Comparison of ENCODE assay signal across 8 mouse cellular contexts in the genomic region with DNA sequence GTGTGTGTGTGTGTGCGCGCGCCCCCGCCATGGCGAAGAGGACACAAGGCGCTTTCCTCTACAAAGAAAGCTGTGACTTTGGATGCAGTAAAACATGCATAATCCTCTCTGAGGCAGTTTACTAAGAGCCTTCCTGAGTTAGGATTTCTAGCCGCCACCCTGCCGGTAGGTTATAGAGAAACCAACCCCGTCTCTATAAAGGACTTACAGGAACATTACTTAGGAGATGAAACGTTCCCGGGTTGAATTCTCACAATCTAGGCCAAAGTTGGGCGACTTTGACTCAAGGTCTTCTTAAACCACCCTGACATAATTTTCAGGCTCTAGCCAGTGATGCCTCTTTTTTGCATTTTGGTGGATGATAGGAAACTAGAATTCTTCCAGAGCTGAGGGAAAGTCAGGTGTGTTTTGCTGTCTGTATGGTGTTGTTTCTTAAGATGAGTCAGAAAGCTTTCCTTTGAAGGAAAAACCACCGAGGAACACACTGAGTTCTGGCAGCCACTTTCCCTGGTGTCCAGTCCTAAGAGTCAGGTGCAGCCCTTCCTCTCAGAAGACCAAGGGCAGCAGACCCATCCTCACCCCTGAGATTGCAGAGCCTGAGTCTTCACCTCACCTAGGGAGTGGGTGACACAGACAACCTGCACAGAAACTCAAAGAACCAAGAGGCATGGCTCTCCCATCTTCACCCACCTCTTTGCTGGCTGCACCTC. TPM values are rescaled to one million over a fixed set of nuclear protein-coding genes. Genes with fewer than 3 reads are reported as not detected.
DNase-seq lines count a peak whose midpoint lies in the region; ATAC-seq and TF ChIP-seq lines count a peak whose summit lies in the region.

No protein-coding gene starts in this region.

- no peak for TF ChIP-seq POLR2A in cortical plate, adult 2 months (IDR thresholded peaks at IDR 0.05; ENCODE audit: extremely low read depth, insufficient read depth, low read length)
- no peak for TF ChIP-seq POLR2A in myocyte (IDR thresholded peaks at IDR 0.05; ENCODE audit: insufficient read length, low read depth)

- peak overlapping the region; percentile 42; the same call in 1 of the 2 replicates for H3K4me3 ChIP-seq in cortical plate, adult 2 months (ENCODE audit: insufficient read depth, low read length)
- H3K4me3 ChIP-seq in myocyte = peak overlapping the region; percentile 71

- H3ac ChIP-seq in myocyte (ENCODE audit: control insufficient read depth, insufficient read length) = no peak overlapping the region

- peak overlapping the region; percentile 87 for H3K4me2 ChIP-seq in myocyte (ENCODE audit: low read depth)

- TF ChIP-seq CTCF in cortical plate, adult 2 months (IDR thresholded peaks at IDR 0.05; ENCODE audit: extremely low read depth, insufficient read depth, low read length) = no peak

- H3K36me3 ChIP-seq in myocyte (ENCODE audit: control insufficient read depth, insufficient read depth) = no peaks in the 10 kb centered on the region

- no peak for ATAC-seq in granulocyte monocyte progenitor cell, adult 5-6 weeks (replicated peaks; ENCODE audit: poor library complexity, severe bottlenecking)

- H3K27me3 ChIP-seq in myocyte (ENCODE audit: control insufficient read depth, insufficient read depth, insufficient read length) = no peaks in the 10 kb centered on the region

- peaks cover 4% of the 10 kb centered on the region; the same call in 1 of the 2 replicates for H3K4me1 ChIP-seq in cortical plate, adult 2 months (ENCODE audit: control insufficient read depth, insufficient read depth, low read length)

- DNase-seq in kidney, postnatal 14 days = peak; percentile 6
- no peak for DNase-seq in kidney, adult 8-10 months
- DNase-seq in induced T-regulatory cell, adult 2 months (ENCODE audit: low read depth) = peak; percentile 63
- DNase-seq in left cerebral cortex, adult 8-10 months (ENCODE audit: low spot score in 2 of 2) = no peak
- DNase-seq in B cell, adult 2 months = no peak

- H3K79me2 ChIP-seq in myocyte (ENCODE audit: control insufficient read depth, insufficient read depth) = peaks cover 62% of the 10 kb centered on the region

- H3K27ac ChIP-seq in cortical plate, adult 2 months (ENCODE audit: insufficient read depth, low read length) = no peak overlapping the region

TF ChIP-seq in myocyte, 11 proteins besides CTCF, POLR2A, EP300 and RAD21:
- TF ChIP-seq SRF (IDR thresholded peaks at IDR 0.05; ENCODE audit: control insufficient read depth, insufficient read length, low read depth) (no peak), USF1 (IDR thresholded peaks at IDR 0.05; ENCODE audit: low read depth) (no peak), POLR2AphosphoS2 (IDR thresholded peaks at IDR 0.05; ENCODE audit: insufficient read length, low read depth) (no peak), REST (IDR thresholded peaks at IDR 0.05; ENCODE audit: insufficient read depth, insufficient read length) (no peak), MYOD1 (IDR thresholded peaks at IDR 0.05; ENCODE audit: control insufficient read depth in 1 of 3, insufficient read length in 2 of 3, low read depth in 2 of 3) (no peak), MYOG (IDR thresholded peaks at IDR 0.05; ENCODE audit: control insufficient read depth in 1 of 3, insufficient read depth in 1 of 3, insufficient read length in 2 of 3, low read depth in 2 of 3) (no peak), MAX (IDR thresholded peaks at IDR 0.05; ENCODE audit: low read depth) (no peak), CEBPB (IDR thresholded peaks at IDR 0.05; ENCODE audit: insufficient read depth, poor library complexity, severe bottlenecking) (no peak), E2F4 (IDR thresholded peaks at IDR 0.05; ENCODE audit: insufficient read depth) (no peak), TCF3 (IDR thresholded peaks at IDR 0.05; ENCODE audit: insufficient read length, low read depth) (no peak), TCF12 (IDR thresholded peaks at IDR 0.05; ENCODE audit: insufficient read depth, poor library complexity, severe bottlenecking) (no peak)

RNA-seq across cellular contexts. Expression of a gene that starts 24.1 kb away (rescaled TPM):
- polyA plus RNA-seq in cortical plate, adult 2 months (2012; rRNA removed) = 6.9 and 7.3 TPM in 2 replicates
- polyA plus RNA-seq in myocyte (2012; fragmentation: generic; extraction: Trizol) = 13.7 TPM
- 12.7 and 15.1 TPM in 2 replicates for total RNA-seq in granulocyte monocyte progenitor cell, adult 5-6 weeks (2014; fragmentation: Nextera tagmentation)
- total RNA-seq in granulocyte monocyte progenitor cell, adult 5-6 weeks (2017) = 7.8 and 10.1 TPM in 2 replicates
- 10 to 100 TPM; 17.8 to 23.3 (median 20.3) TPM for total RNA-seq in left cerebral cortex, adult 8-10 months (2022)

RNA-seq across cellular contexts. Expression of a gene that starts 46.3 kb away (rescaled TPM):
- polyA plus RNA-seq in cortical plate, adult 2 months (2012; rRNA removed) = 3.0 and 3.7 TPM in 2 replicates
- polyA plus RNA-seq in myocyte (2012; fragmentation: generic; extraction: Trizol) = 0.46 TPM
- 0.26 and 0.47 TPM in 2 replicates for total RNA-seq in granulocyte monocyte progenitor cell, adult 5-6 weeks (2014; fragmentation: Nextera tagmentation)
- total RNA-seq in granulocyte monocyte progenitor cell, adult 5-6 weeks (2017) = 0.17 TPM in 1 of 2 replicates, not detected in the other
- total RNA-seq in left cerebral cortex, adult 8-10 months (2022) = 1 to 10 TPM; 5.1 to 6.3 (median 5.8) TPM

Comparison
In these comparisons a context has a peak if more than half of its experiments do, and no peak if none do; other contexts are left out.
1. DNase-seq: peak in kidney, postnatal 14 days (single experiment) and induced T-regulatory cell, adult 2 months (single experiment); none in kidney, adult 8-10 months (0 of 2), left cerebral cortex, adult 8-10 months (0 of 2) and B cell, adult 2 months (0 of 2).
2. RNA of a gene that starts 46.3 kb away (total RNA-seq): 5.1 to 6.3 TPM in left cerebral cortex, adult 8-10 months; 0.17 to 0.47 TPM in granulocyte monocyte progenitor cell, adult 5-6 weeks; every median in the first group is over 4 times any median in the second.